Mouse (Mus musculus): ENCODE data around the gene Tmod4.

- TF ChIP-seq POLR2A (IDR thresholded peaks at IDR 0.05; ENCODE audit: insufficient read depth, low read length) (no peak), CTCF (IDR thresholded peaks at IDR 0.05; ENCODE audit: low read depth, low read length) (peak; percentile 97), EP300 (IDR thresholded peaks at IDR 0.05; ENCODE audit: insufficient read depth, low read depth, low read length) (no peak)
These were observed 18.3 kb downstream of the Tmod4 start for GRCm38 (mm10) chr3:95142617-95143011.
